Mouse (Mus musculus): ENCODE measurements around the gene A730071L15Rik. TPM values are rescaled to one million over a fixed set of nuclear protein-coding genes. Genes with fewer than 3 reads are reported as not detected.

The A730071L15Rik gene
- polyA plus RNA-seq, 1 experiment, result 0.14 TPM

DNA sequence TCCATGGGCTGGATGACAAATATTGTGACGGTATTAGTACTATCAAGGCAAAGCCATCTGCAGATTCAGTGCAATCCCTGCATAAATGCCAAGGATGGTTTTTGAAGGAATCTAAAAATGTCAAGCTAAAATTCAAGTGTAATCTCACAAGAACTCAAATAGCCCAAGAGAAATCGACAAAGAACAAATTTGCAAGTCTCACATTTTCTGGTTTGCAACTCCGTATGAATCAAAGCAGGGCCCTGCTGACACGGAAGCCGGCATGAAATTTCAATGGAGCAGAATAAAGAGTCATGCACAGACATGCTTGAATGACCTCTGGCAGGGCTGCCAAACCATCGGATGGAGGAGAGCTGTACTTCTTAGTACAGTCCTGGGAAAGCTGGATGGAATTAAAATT is 20.1 kb downstream of the A730071L15Rik start:
- TF ChIP-seq CTCF (IDR thresholded peaks at IDR 0.05; ENCODE audit: borderline replicate concordance, extremely low read depth, insufficient read depth, insufficient read length) (no peak), POLR2A (IDR thresholded peaks at IDR 0.05; ENCODE audit: borderline replicate concordance, extremely low read depth, insufficient read depth, insufficient read length, poor library complexity, severe bottlenecking) (no peak)
- no peak for DNase-seq (ENCODE audit: low read depth)

DNA sequence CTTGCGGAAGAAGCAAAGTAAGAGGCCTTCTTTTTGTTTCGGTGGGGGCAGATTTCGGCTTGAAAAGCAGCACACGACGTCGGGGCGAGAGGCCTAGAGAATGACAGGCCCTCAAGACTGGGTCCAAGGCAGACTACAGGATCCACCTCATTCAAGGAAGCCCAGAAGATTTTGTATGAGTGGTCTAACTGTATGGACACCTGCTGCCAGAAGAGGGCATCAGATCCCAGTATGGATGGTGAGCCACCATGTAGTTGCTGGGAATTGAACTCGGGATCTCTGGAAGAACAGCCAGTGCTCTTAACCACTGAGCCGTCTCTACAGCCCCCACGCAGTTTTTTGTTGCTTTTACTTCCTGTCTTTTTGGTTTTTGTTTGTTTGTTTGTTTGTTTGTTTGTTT is 22.4 kb downstream of the A730071L15Rik start:
- no peak for TF ChIP-seq CTCF (IDR thresholded peaks at IDR 0.05; ENCODE audit: borderline replicate concordance, extremely low read depth, insufficient read depth, insufficient read length)
- no peak for TF ChIP-seq POLR2A (IDR thresholded peaks at IDR 0.05; ENCODE audit: borderline replicate concordance, extremely low read depth, insufficient read depth, insufficient read length, poor library complexity, severe bottlenecking)
- DNase-seq (ENCODE audit: low read depth), result no peak

DNA sequence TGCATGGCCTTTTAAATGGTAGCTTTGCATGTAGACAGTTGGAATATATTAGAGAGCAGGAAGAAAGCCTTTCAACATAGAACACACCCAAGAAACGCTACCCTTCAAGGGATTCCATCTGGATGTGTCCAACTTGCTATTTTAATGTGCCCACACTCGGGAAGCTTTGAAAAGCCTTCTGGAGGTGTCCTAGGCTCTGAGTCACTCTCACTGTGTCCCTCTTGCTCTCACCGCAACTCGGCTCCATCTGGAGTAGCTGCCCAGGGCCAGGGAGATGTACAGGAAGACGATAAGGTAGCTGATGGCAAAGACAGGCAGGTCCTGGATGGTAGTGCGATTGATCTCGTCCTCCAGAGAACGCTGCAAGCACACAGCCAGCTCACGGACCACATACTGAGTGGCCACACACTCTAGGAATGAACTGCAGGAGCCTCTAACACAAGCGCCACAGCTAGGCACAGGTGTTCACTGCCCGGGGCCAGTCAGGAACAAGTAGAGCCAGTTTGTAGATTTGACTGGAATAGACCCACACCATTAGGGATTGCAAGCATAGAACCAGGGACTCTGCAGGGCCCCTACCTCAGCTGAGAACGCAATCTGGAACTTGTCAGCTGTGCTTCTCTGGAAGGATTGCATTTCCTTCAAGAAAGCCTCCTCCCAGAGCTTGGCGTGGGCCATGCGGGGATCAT is 24.9 kb downstream of the A730071L15Rik start:
- TF ChIP-seq CTCF (IDR thresholded peaks at IDR 0.05; ENCODE audit: borderline replicate concordance, extremely low read depth, insufficient read depth, insufficient read length) (no peak), POLR2A (IDR thresholded peaks at IDR 0.05; ENCODE audit: borderline replicate concordance, extremely low read depth, insufficient read depth, insufficient read length, poor library complexity, severe bottlenecking) (no peak)
- no peak for DNase-seq (ENCODE audit: low read depth)

DNA sequence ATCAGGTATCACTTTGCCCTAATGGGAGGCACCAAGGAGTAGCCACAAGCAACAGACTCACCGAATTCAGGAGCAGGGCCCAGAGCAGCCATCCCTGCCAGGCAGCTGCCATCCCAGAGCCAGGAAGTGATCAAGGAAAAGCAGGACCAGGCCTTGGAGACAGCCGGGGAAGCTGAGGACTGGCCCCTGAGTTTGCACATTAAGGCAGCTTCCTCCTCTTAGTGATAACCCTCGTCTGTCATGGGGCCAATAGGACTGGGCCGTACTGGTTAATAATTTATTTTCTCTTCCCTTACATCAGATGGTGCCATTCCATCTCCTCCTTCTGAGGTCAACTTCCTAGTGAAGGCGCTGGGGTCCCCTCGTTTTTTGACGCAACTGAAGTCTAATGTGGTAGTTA is 30.2 kb downstream of the A730071L15Rik start, which contains the start of gene Npc1l1:
Npc1l1 (minus strand) TSS at position 132 of the 400 bp plus-strand sequence.
- no peak for TF ChIP-seq POLR2A (IDR thresholded peaks at IDR 0.05; ENCODE audit: borderline replicate concordance, extremely low read depth, insufficient read depth, insufficient read length, poor library complexity, severe bottlenecking)
- TF ChIP-seq CTCF (IDR thresholded peaks at IDR 0.05; ENCODE audit: borderline replicate concordance, extremely low read depth, insufficient read depth, insufficient read length), result no peak
- no peak for DNase-seq (ENCODE audit: low read depth)

DNA sequence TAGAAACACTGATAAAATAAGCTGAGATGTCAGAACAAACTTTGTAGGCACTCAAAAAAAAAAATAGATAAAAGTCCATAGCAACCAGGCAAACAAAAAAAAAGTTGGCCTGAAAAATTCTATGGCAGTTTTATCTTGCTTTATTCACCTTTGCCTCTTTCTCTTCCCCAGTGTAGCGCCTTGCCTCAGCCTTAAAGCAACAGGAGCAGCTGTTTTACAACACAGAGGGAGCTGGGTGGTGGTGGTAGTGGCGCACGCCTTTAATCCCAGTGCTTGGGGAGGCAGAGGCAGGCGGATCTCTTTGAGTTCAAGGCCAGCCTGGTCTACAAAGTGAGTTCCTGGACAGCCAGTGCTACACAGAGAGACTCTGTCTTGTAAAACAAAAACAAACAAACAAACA is 33.2 kb downstream of the A730071L15Rik start:
- TF ChIP-seq CTCF (IDR thresholded peaks at IDR 0.05; ENCODE audit: borderline replicate concordance, extremely low read depth, insufficient read depth, insufficient read length) (no peak), POLR2A (IDR thresholded peaks at IDR 0.05; ENCODE audit: borderline replicate concordance, extremely low read depth, insufficient read depth, insufficient read length, poor library complexity, severe bottlenecking) (no peak)
- no peak for DNase-seq (ENCODE audit: low read depth)

DNA sequence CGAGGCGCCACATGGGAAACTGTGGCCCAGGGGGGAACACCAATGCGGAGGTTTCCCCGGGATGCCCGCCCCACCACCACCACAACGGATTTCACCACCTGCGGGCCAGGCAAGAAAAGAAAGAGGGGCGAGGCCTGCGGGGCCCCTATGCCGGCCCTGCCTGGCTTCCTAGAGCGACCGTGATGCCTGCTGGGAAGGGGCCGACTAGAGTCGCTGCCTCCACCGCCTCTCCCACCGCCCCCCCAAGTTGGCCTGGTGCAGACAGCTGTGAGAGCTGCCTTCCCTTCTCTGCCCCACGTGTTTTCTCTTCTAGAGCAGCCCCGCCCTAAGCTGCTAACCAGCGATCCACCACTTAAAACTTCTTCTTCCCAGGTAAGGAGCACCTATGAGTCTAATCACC is 44.9 kb downstream of the A730071L15Rik start:
- DNase-seq (ENCODE audit: low read depth), result no peak

More for the DNA sequence above, 44.9 kb downstream of the A730071L15Rik start:
- TF ChIP-seq POLR2A (IDR thresholded peaks at IDR 0.05; ENCODE audit: borderline replicate concordance, extremely low read depth, insufficient read depth, insufficient read length, poor library complexity, severe bottlenecking) (no peak), CTCF (IDR thresholded peaks at IDR 0.05; ENCODE audit: borderline replicate concordance, extremely low read depth, insufficient read depth, insufficient read length) (no peak)

Other genes starting within 250 kb of the A730071L15Rik start
- 5.9 and 6.4 TPM in 2 replicates for gene Gck, start 249.9 kb upstream of the A730071L15Rik start, polyA plus RNA-seq (2012; rRNA removed)
- gene Ykt6, start 244.3 kb upstream of the A730071L15Rik start, polyA plus RNA-seq (2012; rRNA removed), result 74.7 and 106 TPM in 2 replicates
- 87.5 and 126 TPM in 2 replicates for gene Camk2b, start 133.7 kb upstream of the A730071L15Rik start, polyA plus RNA-seq (2012; rRNA removed)
- 69.9 and 80.9 TPM in 2 replicates for gene Nudcd3, start 386 bp downstream of the A730071L15Rik start, polyA plus RNA-seq (2012; rRNA removed)
- 0.21 and 0.23 TPM in 2 replicates for gene Npc1l1, start 30.1 kb downstream of the A730071L15Rik start, polyA plus RNA-seq (2012; rRNA removed)
- 47.5 and 60.2 TPM in 2 replicates for gene Ddx56, start 67.7 kb downstream of the A730071L15Rik start, polyA plus RNA-seq (2012; rRNA removed)
- 145 and 218 TPM in 2 replicates for gene Tmed4, start 74.8 kb downstream of the A730071L15Rik start, polyA plus RNA-seq (2012; rRNA removed)
- gene Ogdh, start 91.6 kb downstream of the A730071L15Rik start, polyA plus RNA-seq (2012; rRNA removed), result 59.1 and 89.5 TPM in 2 replicates
- gene Zmiz2, start 189.0 kb downstream of the A730071L15Rik start, polyA plus RNA-seq (2012; rRNA removed), result 65.3 and 153 TPM in 2 replicates
- gene Ppia, start 215.4 kb downstream of the A730071L15Rik start, polyA plus RNA-seq (2012; rRNA removed), result 2,174 and 2,845 TPM in 2 replicates
- gene H2afv, start 244.4 kb downstream of the A730071L15Rik start, polyA plus RNA-seq (2012; rRNA removed), result 207 and 320 TPM in 2 replicates

All from brain, embryonic 14.5 days (tissue).